Mouse (Mus musculus) brain, embryonic 14.5 days (tissue): ENCODE measurements around the gene Ptpn23. TPM values are rescaled to one million over a fixed set of nuclear protein-coding genes. Genes with fewer than 3 reads are reported as not detected.
A peak's percentile ranks its signal among the peaks of the same experiment; 100 is the strongest.

Source experiments
- DNase-seq: peaks from one replicate; pipeline ENCODE4 v3.0.0-alpha.2; 2011; ENCODE audit warnings: low read depth
- CTCF ChIP-seq: fragments of 200-500 bp; IDR thresholded peaks from 2 replicates; pipeline ENCODE4 v1.5.1; 2012; ENCODE audit warnings: inconsistent platforms, mild to moderate bottlenecking, moderate library complexity, borderline replicate concordance; ENCODE audit not compliant: insufficient read depth, insufficient read length; ENCODE audit errors: extremely low read depth
- POLR2A ChIP-seq: fragments of 200-500 bp; IDR thresholded peaks from 2 replicates; pipeline ENCODE4 v1.6.1; 2012; ENCODE audit warnings: mild to moderate bottlenecking, inconsistent platforms, borderline replicate concordance; ENCODE audit not compliant: poor library complexity, insufficient read depth, insufficient read length, severe bottlenecking; ENCODE audit errors: extremely low read depth
- polyA plus RNA-seq: library from polyadenylated mRNA; depleted of rRNA; stranded (reverse); fragments of >200 nt; gene quantifications from 2 replicates; pipeline ENCODE4 v1.2.3, GENCODE M21; 2012; rRNA removed

Gene Ptpn23
- polyA plus RNA-seq = 31.2 and 73.7 TPM in 2 replicates

DNA sequence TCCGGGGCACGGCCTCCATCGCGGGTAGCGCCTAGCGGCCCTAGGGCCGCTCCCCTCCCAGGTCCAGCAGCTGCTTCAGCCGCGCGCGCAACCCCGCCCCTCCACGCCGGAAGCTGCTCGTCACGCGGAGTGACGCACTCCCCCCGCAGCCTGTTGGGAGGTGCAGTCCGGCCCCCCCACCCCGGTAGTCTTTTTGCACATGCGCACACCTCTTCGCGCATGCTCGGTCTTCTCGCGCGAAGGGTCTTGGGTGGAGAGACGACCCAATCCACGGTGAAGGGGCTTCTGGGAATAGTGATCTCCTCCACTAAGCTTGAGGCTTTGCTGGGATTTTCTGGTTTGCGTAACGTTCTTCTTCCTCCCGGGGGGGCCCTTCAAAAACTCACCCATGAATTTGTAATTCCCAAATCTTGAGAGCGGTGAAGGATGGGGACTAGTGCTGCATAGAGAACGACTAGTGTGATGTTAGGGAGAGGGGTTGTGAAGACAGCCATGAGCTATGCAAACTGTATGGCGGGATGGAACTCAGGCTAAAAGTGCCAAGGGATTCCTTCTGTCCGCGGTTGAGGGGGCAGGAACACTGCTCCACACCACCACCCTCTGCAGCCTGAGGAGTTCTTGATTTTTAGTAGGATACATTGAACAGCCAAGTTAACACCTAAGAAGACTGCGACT is at the start of gene Ptpn23:
TSS of gene Ptpn23 (minus strand) at position 115 of the 675 bp plus-strand sequence.
- DNase-seq = peak; percentile 99
- TF ChIP-seq POLR2A = peak; percentile 93
- no peak for TF ChIP-seq CTCF

DNA sequence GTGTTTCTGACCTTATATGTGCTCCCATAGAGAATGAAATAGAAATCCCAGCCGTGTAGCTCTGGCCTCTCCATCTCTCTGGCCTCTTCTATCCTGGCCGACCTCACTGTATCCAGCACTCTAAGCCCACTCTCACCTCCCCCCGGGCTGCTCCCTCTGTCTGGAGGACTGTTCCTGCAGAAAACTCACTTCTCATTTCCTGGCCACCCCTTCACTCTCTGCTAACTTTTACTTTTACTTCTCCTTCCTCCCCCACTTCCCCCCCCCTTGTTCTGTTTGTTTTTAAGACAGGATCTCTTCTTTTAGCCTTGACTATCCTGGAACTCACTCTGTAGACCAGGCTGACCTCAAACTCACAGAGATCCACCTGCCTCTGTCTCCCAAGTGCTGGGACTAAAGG is 44.5 kb upstream of the Ptpn23 start:
- no peak for DNase-seq
- TF ChIP-seq CTCF (no peak), POLR2A (no peak)

DNA sequence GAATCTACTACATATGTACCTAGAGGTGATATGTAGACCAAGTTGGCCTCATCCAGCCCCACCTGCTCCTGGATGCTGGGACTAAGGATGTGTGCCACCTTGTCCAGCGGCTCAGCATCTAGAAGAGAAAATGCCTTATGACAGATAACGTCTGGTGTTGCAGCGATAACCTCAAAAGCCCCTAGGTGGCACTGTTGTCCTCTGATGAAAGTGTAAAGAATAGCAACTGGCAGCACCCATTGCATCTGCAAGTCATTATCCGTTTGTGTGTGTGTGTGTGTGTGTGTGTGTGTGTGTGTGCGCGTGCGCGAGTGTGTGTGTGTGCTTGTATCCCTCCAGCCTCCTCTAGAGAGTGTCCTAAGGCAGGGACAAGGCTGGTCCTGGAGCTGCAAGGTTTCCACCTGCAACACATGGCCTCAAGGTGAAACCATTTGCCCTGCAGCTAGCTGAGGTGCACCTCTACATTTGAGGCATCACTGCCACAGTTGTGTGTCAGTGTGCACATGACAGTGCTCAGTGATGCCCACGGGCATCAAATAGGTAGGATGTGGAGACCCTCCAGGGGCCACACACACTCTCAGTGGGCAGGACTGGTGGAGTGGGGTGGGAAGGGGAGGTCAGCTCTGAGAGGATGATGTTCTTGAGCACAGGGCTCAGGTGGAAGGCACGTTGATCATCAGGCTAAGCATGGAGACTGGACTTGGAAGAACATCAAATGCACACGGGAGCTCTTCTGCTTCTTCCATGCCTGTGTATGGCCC is 41.0 kb upstream of the Ptpn23 start:
- TF ChIP-seq POLR2A = no peak
- peak; percentile 76; the same call in 1 of the 2 replicates for TF ChIP-seq CTCF
- DNase-seq = peak; percentile 94

DNA sequence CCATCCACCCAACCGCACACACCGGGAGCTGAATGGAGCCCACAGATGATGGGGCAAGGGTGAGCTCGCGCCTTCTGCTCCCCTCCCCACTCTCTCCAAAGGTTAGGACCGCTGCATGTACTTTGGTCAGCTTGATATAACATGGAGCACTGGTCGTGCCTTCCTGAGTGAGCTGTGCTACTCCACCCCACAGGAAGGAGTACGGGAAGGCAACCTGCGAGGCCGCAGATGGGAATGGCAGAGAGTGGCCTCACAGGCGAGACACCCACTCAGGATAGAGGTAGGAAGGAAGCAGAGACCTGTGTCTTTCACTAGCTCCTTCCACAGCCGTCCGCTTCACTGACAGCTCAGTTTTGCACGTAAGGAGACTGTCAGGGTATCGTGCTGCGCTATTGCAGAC is 40.3 kb upstream of the Ptpn23 start:
- DNase-seq = no peak
- TF ChIP-seq CTCF (no peak), POLR2A (no peak)

DNA sequence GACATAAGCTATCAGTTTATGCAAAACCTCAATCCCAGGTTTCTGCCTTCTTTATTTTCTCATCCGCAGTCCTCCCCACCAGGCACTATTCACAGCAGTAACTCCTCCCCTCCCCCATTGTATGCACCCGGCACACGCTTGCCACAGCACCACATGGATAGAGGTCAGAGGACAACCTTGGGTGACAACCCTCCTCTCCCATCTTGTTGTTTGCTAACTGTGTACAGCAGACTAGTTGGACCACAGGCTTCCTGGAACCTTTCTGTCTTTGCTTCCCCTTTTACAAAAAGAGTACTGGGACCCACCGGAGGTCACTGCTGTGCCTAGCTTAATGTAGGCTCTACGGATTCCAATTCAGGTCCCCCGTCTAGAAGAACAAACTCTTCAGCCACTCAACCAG is 32.5 kb upstream of the Ptpn23 start:
- DNase-seq = no peak
- TF ChIP-seq POLR2A = no peak
- no peak for TF ChIP-seq CTCF

DNA sequence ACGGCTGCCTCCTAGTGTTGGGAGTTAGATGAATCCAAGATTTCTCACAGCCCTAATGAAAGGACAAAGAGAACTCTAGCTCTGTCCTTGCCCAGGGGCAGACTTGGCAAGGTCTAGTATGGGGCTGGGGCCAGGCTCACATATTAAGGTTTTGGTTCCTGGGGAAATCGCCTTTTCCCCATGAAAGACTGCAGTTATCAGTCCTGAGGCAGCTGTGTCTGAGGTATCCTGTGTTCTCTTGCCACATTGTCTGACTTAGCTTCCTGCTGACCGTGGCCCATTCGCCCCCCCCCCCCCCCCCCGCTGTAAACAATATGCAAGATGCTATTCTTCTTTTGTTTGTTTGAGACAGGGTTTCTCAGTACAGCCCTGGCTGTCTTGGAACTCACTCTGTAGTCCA is 32.0 kb upstream of the Ptpn23 start:
- no peak for TF ChIP-seq CTCF
- TF ChIP-seq POLR2A = no peak
- DNase-seq = peak; percentile 16

DNA sequence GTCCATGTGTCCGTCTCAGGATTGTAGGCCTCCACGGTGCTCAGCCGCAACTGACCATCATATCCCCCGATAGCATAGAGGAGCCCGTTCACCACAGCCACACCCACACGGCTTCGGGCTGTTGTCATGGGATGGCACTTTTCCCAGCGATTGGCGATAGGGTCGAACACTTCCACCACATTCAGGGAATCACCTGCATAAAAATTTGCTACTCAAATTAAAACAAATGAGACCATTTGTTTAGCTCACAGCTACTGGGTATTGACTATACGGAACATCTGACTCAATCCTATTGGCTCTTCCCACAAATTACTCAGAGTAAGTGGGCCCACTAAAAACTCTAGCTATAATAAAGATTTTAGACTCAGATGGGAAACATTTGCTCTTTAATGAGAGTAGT is 28.0 kb upstream of the Ptpn23 start:
- TF ChIP-seq CTCF (no peak), POLR2A (no peak)
- DNase-seq = no peak

DNA sequence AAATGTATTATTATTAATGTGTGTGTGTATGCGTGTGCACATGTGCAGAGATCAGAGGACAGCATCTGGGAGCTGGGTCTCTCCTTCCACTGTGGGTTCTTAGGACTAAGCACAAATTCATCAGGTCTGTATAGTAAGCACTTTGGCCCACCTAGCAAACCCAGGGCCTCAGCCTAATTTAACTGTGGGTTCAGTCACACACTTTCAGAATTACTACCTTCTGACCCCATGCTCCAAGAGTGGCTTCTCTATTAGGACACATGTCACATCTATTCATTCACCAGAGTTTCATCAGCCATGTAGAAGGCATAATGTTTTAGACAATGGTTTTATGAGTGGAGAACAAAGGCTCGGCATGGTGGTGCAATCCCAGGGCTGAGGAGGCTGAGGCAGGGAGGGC is 25.0 kb upstream of the Ptpn23 start:
- DNase-seq = no peak
- TF ChIP-seq CTCF (no peak), POLR2A (no peak)

DNA sequence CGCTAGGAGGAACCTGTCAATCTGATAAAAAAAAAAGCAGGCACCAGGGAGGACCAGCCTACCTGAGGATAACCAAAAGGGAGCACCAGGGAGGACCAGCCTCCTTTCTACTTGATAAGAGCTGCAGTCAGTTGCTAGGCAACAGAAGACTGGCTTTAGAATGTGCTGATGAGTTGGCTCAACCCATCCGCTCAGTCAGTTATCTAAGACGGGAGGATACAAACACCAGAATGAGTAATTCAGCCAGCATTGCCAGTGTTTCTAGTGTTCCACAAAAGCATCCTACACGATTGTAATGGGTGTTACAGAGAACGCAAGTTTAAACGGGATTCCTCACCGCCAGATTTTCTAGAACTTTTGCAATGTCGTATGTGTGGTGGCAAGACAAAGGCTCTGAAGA is 23.2 kb upstream of the Ptpn23 start:
- no peak for TF ChIP-seq CTCF
- no peak for TF ChIP-seq POLR2A
- DNase-seq = peak; percentile 22

DNA sequence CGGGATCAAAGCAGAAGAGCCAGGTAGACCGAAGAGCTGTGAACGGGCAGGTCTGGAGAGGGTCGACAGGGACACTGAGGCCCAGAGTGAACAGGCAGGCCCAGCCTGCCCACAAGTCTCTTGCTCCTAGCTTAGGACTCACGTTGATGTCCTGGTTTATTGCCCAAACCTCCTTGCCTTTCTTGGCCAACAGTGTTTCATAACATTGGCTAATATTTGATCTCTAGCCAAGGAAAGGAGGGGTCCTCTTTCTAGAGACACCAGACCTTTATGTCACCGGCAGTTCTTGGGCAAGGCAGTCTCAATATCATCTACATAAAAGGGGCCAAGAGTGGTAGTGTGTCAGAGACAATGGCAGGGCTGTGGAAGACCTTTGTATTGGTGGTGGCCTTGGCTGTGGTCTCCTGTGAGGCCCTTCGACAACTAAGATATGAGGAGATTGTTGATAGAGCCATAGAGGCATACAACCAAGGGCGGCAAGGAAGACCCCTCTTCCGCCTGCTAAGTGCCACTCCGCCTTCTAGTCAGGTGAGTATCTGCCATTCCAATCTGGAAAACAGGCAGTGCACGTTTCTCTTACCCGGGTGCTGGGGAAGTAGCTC is 11.6 kb upstream of the Ptpn23 start, which contains the start of gene Ngp:
TSS of gene Ngp (plus strand) at position 237 of the 602 bp plus-strand sequence.
- no peak for DNase-seq
- TF ChIP-seq POLR2A (no peak), CTCF (no peak)

DNA sequence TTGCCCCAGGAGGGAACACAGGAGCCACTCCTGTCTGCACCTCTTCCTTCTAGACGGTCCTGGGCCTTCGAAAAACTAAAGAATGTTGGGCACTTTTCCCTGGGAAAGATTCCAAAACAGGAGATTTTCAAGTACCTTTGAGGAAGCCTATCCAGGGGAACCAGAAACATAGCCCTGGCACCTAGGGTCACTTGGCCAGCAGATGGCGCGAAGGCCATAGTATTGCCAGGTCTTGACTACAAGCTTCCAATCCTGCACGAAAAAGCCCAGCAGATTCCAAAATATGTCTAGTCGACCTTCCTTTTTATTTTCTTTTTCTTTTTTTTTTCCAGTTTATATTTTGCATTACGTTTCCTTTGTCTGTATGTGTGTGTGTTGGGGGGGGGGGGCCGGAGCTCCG is 5.8 kb upstream of the Ptpn23 start:
- peak; percentile 48 for DNase-seq
- TF ChIP-seq CTCF = peak; percentile 54; the same call in 1 of the 2 replicates
- no peak for TF ChIP-seq POLR2A

DNA sequence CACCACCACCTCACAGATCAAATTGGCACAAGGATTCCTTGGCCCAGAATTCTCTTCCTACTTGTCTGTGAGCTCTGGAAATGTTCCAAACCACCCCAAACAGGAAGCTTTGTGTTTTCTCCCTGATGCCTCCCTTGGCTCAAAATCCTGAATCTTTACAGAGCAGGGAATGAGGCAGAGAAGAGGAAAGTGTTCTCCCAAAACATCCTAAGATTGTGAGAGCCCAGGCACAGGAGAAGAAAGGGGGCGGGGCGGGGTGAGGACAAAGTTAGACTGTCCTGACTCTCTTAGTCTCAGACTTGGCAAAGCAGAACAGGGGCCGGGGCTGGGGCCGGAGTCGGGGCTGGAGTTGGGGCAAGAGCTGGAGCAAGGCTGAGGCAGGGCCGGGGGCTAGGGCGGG is 4.9 kb upstream of the Ptpn23 start:
- TF ChIP-seq CTCF = no peak
- no peak for TF ChIP-seq POLR2A
- peak; percentile 41 for DNase-seq
